Mouse (Mus musculus) lung, postnatal 0 days (tissue): Measurements from ENCODE around the gene Mtss1l.

Experiments
- CTCF ChIP-seq: IDR thresholded peaks from 2 replicates; pipeline ENCODE4 v1.5.1; 2016; ENCODE audit warnings: antibody characterized with exemption, mild to moderate bottlenecking
- EP300 ChIP-seq: IDR thresholded peaks from 2 replicates; pipeline ENCODE4 v1.6.1; 2016; ENCODE audit warnings: antibody characterized with exemption, mild to moderate bottlenecking, control low read depth

GRCm38 (mm10) chr8:110718209-110718968, 2.9 kb upstream of the Mtss1l start:
- TF ChIP-seq CTCF (no peak), EP300 (no peak)
